Mouse (Mus musculus) intestine, embryonic 16.5 days (tissue): ENCODE data around the gene Ttll1. TPM values are rescaled to one million over a fixed set of nuclear protein-coding genes. Genes with fewer than 3 reads are reported as not detected.

Experiments
- ATAC-seq: fragments of 200-750 bp; cut with Nextera tagmentation; 2 replicates; pipeline ENCODE4 v1.8.0; 2017; ENCODE audit warnings: moderate TSS enrichment, moderate library complexity
- H3K27ac ChIP-seq: fragments of 300-500 bp; sonication (generic); 2 replicates; pipeline ENCODE4 v1.5.1; 2014; ENCODE audit warnings: mild to moderate bottlenecking, low read length
- H3K27me3 ChIP-seq: fragments of 300-500 bp; sonication (generic); replicated peaks from 2 replicates; pipeline ENCODE4 v1.6.1; 2014; ENCODE audit warnings: low read length, control low read depth, mixed read lengths; ENCODE audit not compliant: control insufficient read depth, insufficient read depth
- H3K36me3 ChIP-seq: fragments of 300-500 bp; sonication (generic); 2 replicates; pipeline ENCODE4 v1.6.1; 2014; ENCODE audit warnings: low read length, control low read depth; ENCODE audit not compliant: control insufficient read depth, insufficient read depth
- H3K4me1 ChIP-seq: fragments of 300-500 bp; sonication (generic); 2 replicates; pipeline ENCODE4 v1.6.1; 2014; ENCODE audit warnings: low read length, control low read depth, mixed read lengths; ENCODE audit not compliant: control insufficient read depth, insufficient read depth
- H3K4me2 ChIP-seq: fragments of 300-500 bp; sonication (generic); 2 replicates; pipeline ENCODE4 v1.6.1; 2014; ENCODE audit warnings: low read depth, low read length, control low read depth
- H3K4me3 ChIP-seq: fragments of 300-500 bp; sonication (generic); 2 replicates; pipeline ENCODE4 v1.5.1; 2014; ENCODE audit warnings: mild to moderate bottlenecking, low read length
- H3K9ac ChIP-seq: fragments of 300-500 bp; sonication (generic); 2 replicates; pipeline ENCODE4 v1.6.1; 2014; ENCODE audit warnings: low read depth, low read length
- H3K9me3 ChIP-seq: fragments of 300-500 bp; sonication (generic); 2 replicates; pipeline ENCODE4 v1.6.1; 2016; ENCODE audit warnings: low read length, control low read depth; ENCODE audit not compliant: control insufficient read depth
- WGBS: fragments of 180-500 bp; shearing (Covaris S2); extraction: QIAGEN DNeasy Blood & Tissue Kit; methylation state at CpG from one replicate; pipeline ENCODE4 v1.1.7; 2014; 5-methylcytosine and 5-hydroxymethylcytosine counted together
- polyA plus RNA-seq: library from polyadenylated mRNA; unstranded; fragments of >200 nt; fragmentation: Nextera tagmentation; extraction: Ambion mirVana; gene quantifications from 2 replicates; pipeline ENCODE4 v1.2.1, GENCODE M21; 2015

The Ttll1 gene
- polyA plus RNA-seq, 1 experiment from 2014 or later = 17.1 TPM

DNA sequence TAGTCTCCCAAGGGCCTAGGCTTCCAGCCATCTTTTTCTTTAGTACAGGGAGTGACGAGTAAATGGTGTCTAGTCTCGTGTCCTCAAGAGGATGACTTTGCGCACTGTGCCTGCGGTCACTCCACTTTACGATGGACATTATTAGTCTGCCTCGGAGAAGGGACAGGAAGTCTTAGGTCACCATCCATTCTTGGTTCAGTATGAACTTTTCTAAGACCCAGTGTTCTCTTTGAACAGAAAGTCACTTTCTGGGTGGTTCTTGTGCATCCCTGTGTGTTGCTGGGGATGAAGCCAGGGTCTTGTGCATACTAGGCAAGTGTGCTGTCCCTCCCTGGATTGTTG is 25.2 kb upstream of the Ttll1 start:
- H3K4me2 ChIP-seq = no peak overlapping the region
- ATAC-seq = no peak; the same call in 1 of the 2 replicates
- H3K4me1 ChIP-seq = peaks cover 2% of the 10 kb centered on the region; the same call in 1 of the 2 replicates
- no peak overlapping the region for H3K9ac ChIP-seq
- H3K9me3 ChIP-seq = no peaks in the 10 kb centered on the region; the same call in 1 of the 2 replicates
- H3K36me3 ChIP-seq = no peaks in the 10 kb centered on the region
- no peak overlapping the region for H3K27ac ChIP-seq
- WGBS = 74% methylated on average over 6 of the region's 6 CpGs
- no peak overlapping the region for H3K4me3 ChIP-seq
- H3K27me3 ChIP-seq = no peaks in the 10 kb centered on the region

GRCm38 (mm10) chr15:83534960-83535889 is 24.5 kb upstream of the Ttll1 start:
- Histone ChIP-seq H3K27me3 (no peaks in the 10 kb centered on the region), H3K9me3 (no peaks in the 10 kb centered on the region; the same call in 1 of the 2 replicates), H3K4me1 (peaks cover 8% of the 10 kb centered on the region; the same call in 1 of the 2 replicates), H3K4me2 (no peak overlapping the region), H3K27ac (peak overlapping the region; percentile 4; the same call in 1 of the 2 replicates), H3K36me3 (no peaks in the 10 kb centered on the region), H3K9ac (no peak overlapping the region), H3K4me3 (no peak overlapping the region)
- ATAC-seq = peak; percentile 78; the same call in 1 of the 2 replicates
- WGBS = 55% methylated on average over 17 of the region's 17 CpGs

DNA sequence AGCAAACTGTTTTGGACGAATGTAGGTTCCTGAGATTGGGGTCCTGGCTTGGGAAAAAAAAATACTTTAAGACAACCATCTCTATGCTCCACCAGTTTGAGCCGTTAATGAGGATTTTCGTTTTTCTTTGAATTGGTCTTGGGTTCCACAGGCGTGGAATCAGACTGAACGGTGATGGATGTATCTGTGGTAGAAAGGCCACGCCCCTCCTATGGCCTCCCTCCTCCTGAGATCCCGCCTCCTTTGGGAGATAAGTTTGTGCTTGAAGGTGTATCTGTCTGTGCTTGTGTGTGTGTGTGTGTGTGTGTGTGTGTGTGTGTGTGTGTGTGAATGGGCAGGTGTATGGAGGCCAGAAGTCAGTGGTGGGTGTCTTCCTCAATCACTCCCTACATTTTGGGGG is 21.9 kb upstream of the Ttll1 start:
- no peak overlapping the region for H3K4me3 ChIP-seq
- 77% methylated on average over 7 of the region's 7 CpGs for WGBS

GRCm38 (mm10) chr15:83531961-83532469 is 21.3 kb upstream of the Ttll1 start:
- Histone ChIP-seq H3K9me3 (no peaks in the 10 kb centered on the region; the same call in 1 of the 2 replicates), H3K4me3 (no peak overlapping the region), H3K4me1 (peaks cover 9% of the 10 kb centered on the region), H3K9ac (no peak overlapping the region), H3K4me2 (no peak overlapping the region), H3K27ac (no peak overlapping the region), H3K27me3 (peaks cover 8% of the 10 kb centered on the region), H3K36me3 (no peaks in the 10 kb centered on the region)
- 86% methylated on average over 5 of the region's 5 CpGs for WGBS
- no peak for ATAC-seq

More for the DNA sequence above, 21.9 kb upstream of the Ttll1 start:
- no peak for ATAC-seq
- Histone ChIP-seq H3K27me3 (peaks cover 2% of the 10 kb centered on the region; the same call in 1 of the 2 replicates), H3K9me3 (no peaks in the 10 kb centered on the region; the same call in 1 of the 2 replicates), H3K27ac (no peak overlapping the region), H3K36me3 (no peaks in the 10 kb centered on the region), H3K4me1 (peaks cover 7% of the 10 kb centered on the region; the same call in 1 of the 2 replicates), H3K4me2 (no peak overlapping the region), H3K9ac (no peak overlapping the region)

GRCm38 (mm10) chr15:83530688-83531087 is 20.0 kb upstream of the Ttll1 start:
- Histone ChIP-seq H3K27ac (no peak overlapping the region), H3K27me3 (peaks cover 19% of the 10 kb centered on the region), H3K4me3 (no peak overlapping the region), H3K9ac (no peak overlapping the region), H3K4me1 (peaks cover 16% of the 10 kb centered on the region), H3K4me2 (no peak overlapping the region), H3K36me3 (no peaks in the 10 kb centered on the region), H3K9me3 (no peaks in the 10 kb centered on the region; the same call in 1 of the 2 replicates)
- WGBS = 55% methylated on average over 6 of the region's 6 CpGs
- ATAC-seq = no peak

- Histone ChIP-seq H3K4me2 (no peak overlapping the region), H3K4me3 (no peak overlapping the region), H3K4me1 (peaks cover 16% of the 10 kb centered on the region), H3K9ac (no peak overlapping the region), H3K36me3 (no peaks in the 10 kb centered on the region), H3K9me3 (no peaks in the 10 kb centered on the region; the same call in 1 of the 2 replicates), H3K27ac (no peak overlapping the region), H3K27me3 (peaks cover 21% of the 10 kb centered on the region)
- no peak for ATAC-seq
- WGBS = 58% methylated on average over 9 of the region's 9 CpGs
Observed at GRCm38 (mm10) chr15:83530233-83530632, 19.5 kb upstream of the Ttll1 start.

DNA sequence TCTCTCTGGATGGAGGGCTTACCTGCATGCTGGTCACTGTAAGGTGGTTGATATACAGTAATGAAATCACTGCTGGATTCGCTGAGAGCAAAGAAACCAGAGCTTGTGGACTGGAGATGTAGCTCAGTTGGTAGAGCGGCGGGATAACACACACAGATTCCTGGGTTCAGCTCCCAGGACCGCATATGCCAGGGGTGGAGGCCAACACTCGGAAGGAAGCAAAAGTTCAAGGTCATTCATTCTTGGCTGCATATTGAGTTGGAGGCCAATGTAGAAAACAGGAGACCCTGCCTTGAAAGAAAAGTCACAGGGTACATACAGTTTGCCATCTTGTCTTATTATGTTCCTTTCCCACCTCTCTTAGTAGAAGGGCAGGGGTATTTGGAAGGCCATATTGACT is 19.1 kb upstream of the Ttll1 start:
- Histone ChIP-seq H3K4me3 (no peak overlapping the region), H3K4me1 (peaks cover 16% of the 10 kb centered on the region), H3K4me2 (no peak overlapping the region), H3K36me3 (no peaks in the 10 kb centered on the region), H3K9ac (no peak overlapping the region), H3K27ac (0 out of 2 replicates have a peak overlapping the region, but pooled peaks have one; percentile 49), H3K27me3 (peaks cover 24% of the 10 kb centered on the region), H3K9me3 (no peaks in the 10 kb centered on the region; the same call in 1 of the 2 replicates)
- WGBS = 75% methylated on average over 5 of the region's 5 CpGs
- ATAC-seq = no peak

DNA sequence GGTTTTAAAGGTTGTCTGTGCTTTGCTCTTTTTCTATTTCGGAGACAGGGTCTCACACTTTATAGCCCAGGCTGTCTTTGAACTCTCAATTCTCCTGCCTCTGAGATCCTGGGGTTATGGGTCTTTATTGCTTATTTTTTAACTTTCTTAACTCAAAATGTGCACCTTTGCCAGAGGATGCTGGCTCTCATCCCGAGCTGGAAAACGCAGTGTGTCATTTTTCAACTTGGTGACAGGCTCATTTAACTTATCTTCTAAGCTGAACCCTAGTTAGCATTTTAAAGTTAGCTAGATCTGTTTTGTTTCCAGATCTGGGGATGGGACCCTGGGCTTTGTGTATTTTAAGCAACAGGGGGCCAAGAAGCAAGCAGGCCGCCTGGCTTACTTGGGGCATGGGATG is 18.2 kb upstream of the Ttll1 start:
- Histone ChIP-seq H3K36me3 (no peaks in the 10 kb centered on the region), H3K9me3 (no peaks in the 10 kb centered on the region; the same call in 1 of the 2 replicates), H3K27me3 (peaks cover 24% of the 10 kb centered on the region), H3K27ac (no peak overlapping the region), H3K9ac (no peak overlapping the region), H3K4me1 (peaks cover 16% of the 10 kb centered on the region), H3K4me3 (no peak overlapping the region), H3K4me2 (no peak overlapping the region)
- 63% methylated on average over 4 of the region's 4 CpGs for WGBS
- ATAC-seq = no peak

DNA sequence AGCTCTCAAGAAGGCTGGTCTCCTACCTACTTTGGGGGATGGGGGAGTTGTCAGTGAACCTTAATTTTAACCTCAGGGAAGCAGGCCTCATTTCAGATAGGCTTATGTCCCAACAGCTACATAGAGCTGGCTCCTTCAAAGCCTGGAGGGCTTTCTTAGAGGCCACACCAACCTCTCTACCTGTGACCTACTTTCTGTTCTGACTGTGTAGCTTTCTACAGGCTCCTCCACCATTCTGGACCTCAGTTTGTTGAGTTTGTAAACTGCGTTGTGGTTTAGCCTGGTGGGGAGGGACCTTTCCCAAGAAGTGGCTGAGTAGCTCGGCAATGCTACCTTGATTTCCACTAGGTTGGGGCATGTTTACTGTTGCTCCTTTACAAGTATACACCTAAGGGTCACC is 17.1 kb upstream of the Ttll1 start:
- Histone ChIP-seq H3K36me3 (no peaks in the 10 kb centered on the region), H3K27ac (no peak overlapping the region), H3K9ac (no peak overlapping the region), H3K4me3 (no peak overlapping the region; the same call in 1 of the 2 replicates), H3K4me1 (peaks cover 21% of the 10 kb centered on the region), H3K27me3 (peaks cover 24% of the 10 kb centered on the region), H3K9me3 (no peaks in the 10 kb centered on the region; the same call in 1 of the 2 replicates), H3K4me2 (no peak overlapping the region)
- ATAC-seq = no peak
- 74% methylated on average over 2 of the region's 2 CpGs for WGBS
